Mouse (Mus musculus): ENCODE results near the gene Il34.

GRCm38 (mm10) chr8:110698098-110698497 lies 107.6 kb downstream of the Il34 start:
- TF ChIP-seq POLR2A (IDR thresholded peaks at IDR 0.05; ENCODE audit: insufficient read depth, low read depth, low read length) (no peak), CTCF (IDR thresholded peaks at IDR 0.05; ENCODE audit: insufficient read depth, low read depth, low read length) (no peak)

All from olfactory bulb, adult 2 months (tissue).